Mouse (Mus musculus) E14TG2a.4 (cell line): ENCODE measurements around the gene Polr1d.

ENCODE experiments used
- CTCF ChIP-seq: conservative IDR thresholded peaks from 2 replicates; pipeline ENCODE4 v1.5.1; 2014; ENCODE audit warnings: low read length
- NANOG ChIP-seq: IDR thresholded peaks from 2 replicates; pipeline ENCODE4 v1.6.1; 2014; ENCODE audit warnings: borderline replicate concordance, low read length, mixed read lengths

DNA sequence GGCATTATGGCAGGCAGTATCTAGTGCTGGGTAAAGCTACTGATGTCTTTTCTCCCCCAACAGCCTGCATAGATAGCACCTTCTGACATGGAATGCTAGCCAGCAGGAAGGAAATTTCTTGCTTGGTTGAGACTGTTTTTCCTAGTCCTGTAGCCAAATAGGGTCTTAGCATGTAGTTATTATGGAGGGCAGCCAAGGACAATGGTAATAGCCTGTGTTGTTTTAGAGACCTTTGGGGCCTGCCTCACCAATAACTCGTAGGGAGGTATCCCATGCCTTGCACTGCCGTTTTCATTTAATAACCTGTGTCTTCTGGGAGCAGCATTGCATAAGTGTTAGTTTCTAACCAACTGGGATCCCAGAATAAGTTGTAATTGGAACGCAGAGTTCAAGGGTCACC, 13.0 kb downstream of the Polr1d start:
- TF ChIP-seq CTCF (no peak), NANOG (no peak)
